Mouse (Mus musculus): Measurements from ENCODE around the gene Ptprh. TPM values are rescaled to one million over a fixed set of nuclear protein-coding genes. Genes with fewer than 3 reads are reported as not detected.
A peak's percentile ranks its signal among the peaks of the same experiment; 100 is the strongest.

The Ptprh gene
- total RNA-seq (2021), result not detected

DNA sequence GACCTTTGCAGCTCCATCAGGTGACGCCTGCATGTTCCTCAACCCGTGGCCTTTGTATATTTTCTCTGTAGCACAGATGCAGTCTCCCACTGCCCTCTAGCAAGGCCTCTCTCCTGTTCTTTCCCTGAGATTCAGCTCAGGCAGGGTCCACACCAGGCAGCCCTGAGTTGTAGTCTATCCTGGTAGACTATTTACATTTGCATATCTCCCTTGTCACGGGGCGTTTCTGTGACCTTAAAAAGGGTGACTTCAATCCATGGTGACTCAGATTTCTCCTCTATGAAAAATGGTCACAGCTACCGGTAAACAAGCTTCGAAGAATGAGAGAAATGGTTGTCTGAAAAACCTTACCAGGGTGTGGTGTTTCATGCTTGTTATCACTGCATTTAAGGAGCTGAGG, at the start of gene Ptprh:
Gene Ptprh (minus strand): TSS at position 169 of the 400 bp plus-strand sequence.
- intact Hi-C loops (cut with DNase I), result no loop called here
- DNase-seq, result no peak

DNA sequence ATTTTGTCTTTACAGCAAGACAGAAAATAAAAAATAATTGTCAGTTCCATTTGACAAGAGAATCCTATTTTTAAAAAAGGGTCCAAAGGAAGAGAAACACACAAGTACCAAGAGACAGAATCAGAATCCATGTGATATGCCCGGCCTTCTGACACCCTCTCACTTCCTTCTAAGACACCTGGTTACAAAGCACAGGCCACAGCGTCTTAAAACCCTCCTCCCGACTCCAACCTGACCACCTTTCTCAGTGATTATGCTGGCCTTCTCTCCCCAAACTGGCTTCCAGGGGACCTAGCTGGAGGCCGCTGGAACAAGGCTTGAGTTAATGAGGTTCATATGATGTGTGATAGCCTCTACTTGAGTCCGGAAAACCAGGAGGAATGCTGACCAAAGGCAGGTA, 49.5 kb upstream of the Ptprh start:
- DNase-seq, result no peak
- intact Hi-C loops (cut with DNase I), result loop anchor here (10.0 kb wide), 3 partner anchors 271 to 519 kb away; partner anchors contain the start of genes Fiz1, Gm44973, Leng8 and Nat14

DNA sequence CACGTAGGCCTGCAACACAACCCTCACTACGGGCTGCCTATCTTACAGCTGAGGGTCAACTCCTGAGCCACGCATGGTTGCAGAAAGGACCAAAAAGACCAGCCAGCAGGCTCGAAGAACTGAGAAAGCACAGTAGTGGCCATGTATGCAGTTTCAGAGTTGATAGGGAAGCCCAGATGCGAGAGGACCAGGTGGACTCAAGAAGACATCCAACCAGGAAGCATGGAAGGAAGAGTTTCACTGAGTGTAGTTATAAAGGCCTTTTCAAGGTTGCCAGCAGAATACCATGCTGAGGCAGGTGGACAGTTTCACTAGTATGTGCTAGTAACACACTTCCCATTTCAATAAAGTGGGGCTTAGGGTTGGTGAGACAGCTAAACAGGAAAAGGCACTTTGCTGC, 48.9 kb upstream of the Ptprh start:
- intact Hi-C loops (cut with DNase I), result loop anchor here (10.0 kb wide), 3 partner anchors 272 to 518 kb away; partner anchors contain the start of genes Fiz1, Gm44973, Leng8 and Nat14
- no peak for DNase-seq

DNA sequence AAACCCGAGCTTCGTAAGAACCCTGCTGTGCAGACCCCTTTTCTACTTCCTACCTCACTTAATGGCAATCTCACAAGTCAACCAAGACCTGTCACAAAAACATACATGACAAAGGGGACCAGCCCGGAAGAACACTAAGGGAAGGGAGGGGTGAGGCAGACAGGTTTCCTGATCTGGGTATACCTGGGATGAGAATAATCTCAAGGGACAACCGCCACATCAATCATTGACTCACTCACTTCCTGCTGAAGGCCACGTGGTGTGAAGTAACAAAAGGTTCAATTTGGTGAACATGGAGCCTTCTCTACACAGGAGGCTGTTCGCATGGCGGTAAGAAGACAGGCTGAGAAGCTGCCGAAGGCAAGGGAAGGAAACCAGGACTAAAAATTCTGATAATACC, 47.7 kb upstream of the Ptprh start:
- DNase-seq, result no peak
- intact Hi-C loops (cut with DNase I), result loop anchor here (10.0 kb wide), 3 partner anchors 273 to 517 kb away; partner anchors contain the start of genes Fiz1, Gm44973, Leng8 and Nat14

DNA sequence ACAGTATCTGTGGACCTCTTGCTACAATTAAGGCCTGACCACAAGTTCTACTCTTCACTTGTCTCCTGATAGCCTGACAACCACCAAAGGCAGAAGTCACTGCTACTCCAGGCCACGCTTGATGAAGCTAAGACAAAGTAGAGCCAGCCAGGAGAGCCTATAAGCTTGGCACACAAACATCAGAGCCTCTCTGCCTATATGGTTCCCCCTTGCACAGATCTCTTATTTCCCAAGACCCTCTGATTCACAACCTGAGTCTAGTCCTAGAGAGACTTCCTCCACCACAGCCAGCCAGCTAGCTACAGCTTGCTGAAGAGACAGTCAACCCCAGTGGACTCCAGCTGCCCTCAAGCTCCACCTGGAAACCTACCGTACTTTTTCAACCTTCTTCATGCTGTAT, 44.2 kb upstream of the Ptprh start:
- intact Hi-C loops (cut with DNase I), result no loop called here
- no peak for DNase-seq

DNA sequence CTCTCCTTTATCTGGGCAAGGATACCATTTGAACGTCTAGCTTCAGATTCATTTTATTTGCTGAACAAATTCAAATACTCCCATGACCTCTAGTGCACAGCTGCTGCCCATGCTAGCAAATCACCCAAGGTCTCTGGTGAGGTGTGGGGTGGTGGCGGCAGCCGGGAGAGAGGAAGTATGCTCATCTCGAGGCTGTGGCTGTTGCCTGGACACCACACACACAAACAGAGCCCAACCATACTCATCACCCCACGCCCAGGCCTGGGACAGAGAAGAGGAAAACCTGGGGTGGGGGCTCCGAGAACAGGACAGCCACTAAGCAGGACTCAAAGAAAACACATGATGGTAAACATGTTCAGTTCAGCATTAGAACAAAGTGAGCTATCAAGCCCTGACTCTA, 43.5 kb upstream of the Ptprh start:
- DNase-seq, result peak; percentile 44 to 47
- intact Hi-C loops (cut with DNase I), result no loop called here

DNA sequence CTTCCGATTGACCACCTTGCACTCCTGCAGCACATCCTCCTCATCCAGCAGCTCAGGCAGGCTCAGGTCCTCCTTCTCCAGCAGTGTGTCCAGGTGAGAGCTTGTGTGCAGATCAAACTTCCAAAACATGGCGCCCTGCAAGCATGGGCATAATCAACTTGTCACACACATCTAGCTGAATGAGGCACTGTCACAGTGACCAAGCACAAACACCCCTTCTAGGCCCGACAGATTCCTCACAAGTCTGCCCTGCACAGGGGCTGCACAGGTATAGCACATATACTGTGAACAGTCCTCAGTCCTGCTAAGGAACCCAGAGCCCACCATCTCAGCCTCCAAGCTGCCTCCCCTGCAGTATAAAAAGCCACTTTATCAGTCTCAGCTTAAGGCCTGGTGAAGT, 43.0 kb upstream of the Ptprh start:
- intact Hi-C loops (cut with DNase I), result no loop called here
- no peak for DNase-seq

DNA sequence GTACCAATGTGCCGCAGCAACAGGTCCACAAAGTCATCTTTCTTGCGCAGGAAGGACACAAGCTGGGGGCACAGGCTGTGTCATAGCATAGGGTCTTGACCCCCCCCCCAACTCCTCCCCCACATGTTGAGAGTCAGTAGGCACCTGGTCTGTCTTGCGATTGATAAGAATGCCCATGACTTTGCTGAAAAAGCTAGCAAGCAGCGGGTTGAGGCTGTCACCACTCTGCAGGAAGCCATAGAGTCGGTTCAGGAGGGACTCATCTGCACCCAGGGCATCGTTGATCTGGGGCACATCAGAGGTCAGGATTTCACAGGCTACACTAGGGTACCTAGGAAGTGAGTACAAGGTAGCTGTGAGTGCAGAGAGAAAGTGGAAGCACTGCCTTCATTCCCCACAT, 39.4 kb upstream of the Ptprh start:
- DNase-seq, result no peak
- intact Hi-C loops (cut with DNase I), result no loop called here

DNA sequence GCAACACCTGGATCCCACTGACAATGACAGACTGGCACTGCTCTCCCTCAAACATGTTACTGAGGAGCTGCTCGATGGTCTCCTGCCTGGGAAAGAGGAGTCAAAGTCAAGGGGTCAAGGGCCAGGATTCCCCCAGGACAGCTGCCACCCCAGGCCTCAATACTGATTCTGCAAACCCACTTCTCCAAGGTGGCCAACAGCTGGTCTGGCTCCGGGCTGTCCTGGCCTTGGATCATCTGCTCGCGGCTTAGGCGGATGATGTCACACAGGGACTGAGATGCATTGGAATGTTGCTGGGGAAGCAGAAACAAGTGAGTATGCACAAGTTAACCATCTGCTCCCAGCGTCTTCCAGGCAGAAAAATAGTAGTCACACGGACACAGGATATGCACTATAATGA, 38.1 kb upstream of the Ptprh start:
- DNase-seq, result no peak
- intact Hi-C loops (cut with DNase I), result no loop called here

DNA sequence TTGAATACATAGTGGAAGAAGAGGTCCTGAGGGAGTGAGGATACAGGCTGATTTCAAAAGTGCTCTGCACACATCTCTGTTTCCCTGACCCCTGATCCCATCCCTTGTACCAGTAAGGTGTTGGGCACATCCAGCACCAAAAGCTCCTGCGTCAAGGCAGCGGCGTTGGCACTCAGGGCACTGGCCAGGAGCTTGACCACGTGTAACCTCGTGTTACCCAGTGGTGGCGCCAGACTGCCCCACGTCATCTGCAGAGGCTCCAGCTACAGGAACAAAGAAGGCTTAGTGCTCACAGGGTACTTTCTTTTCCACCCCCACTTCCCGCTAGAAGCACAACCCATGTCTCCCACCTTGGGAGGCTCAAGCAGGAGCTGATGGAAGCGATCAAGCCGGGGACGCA, 37.3 kb upstream of the Ptprh start:
- DNase-seq, result no peak
- intact Hi-C loops (cut with DNase I), result no loop called here

DNA sequence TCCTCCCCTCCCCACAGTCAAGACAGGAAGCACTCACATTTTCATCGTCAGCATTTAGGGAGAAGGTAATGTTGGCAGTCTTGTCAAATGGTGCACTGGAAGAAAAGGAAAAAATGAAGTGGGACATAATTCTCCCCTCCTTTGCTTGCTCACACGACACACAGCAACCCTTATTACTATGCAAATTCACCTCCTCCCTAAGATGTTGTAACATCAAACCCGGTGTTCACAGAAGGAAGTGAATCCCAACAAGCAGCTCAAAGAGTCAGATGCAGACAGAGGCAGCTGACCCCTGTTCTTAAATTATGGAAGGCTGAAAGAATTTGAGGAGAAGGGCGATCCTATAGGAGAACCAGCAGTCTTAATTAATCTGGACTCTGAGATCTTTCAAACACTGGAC, 32.3 kb upstream of the Ptprh start:
- DNase-seq, result no peak
- intact Hi-C loops (cut with DNase I), result no loop called here

DNA sequence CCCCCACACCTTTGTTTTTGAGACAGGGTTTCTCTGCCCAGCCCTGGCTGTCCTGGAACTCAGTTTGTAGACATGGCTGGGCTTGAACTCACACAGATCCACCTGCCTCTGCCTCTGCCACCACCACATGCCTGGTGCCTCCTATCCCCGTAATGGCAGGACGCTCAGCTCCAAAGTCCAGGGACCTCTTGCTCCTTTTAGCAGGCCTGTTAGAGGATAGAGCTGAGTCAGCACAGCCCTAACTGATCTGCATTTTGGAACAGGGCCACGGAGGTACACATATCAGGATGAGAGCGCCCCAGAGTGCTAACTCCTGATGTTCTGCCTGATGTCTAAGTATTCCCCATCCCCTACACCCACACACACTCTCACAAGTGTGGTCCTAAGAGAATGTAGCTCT, 27.2 kb upstream of the Ptprh start, which contains the start of gene Tmem86b:
Gene Tmem86b (minus strand): TSS at position 392 of the 400 bp plus-strand sequence.
- DNase-seq, result no peak
- intact Hi-C loops (cut with DNase I), result no loop called here

DNA sequence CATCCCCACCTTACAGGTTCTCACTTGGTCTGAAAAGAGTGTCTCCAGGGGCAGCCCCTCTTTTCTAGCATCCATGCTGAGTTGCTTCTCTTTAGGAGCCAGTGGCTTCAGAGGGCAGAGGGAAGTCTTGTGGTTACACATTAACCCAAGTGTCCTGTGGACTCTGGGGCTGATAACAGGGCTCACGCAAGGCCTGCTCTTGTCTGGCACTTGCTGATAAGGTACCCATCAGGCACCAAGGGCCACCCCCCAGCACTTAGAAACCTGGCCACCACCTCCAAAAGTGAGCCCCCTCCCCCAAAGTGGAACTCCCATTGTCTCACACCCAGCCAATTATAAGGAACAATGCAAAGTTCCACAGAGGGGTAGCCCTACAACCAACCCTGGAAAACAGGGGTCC, 26.4 kb upstream of the Ptprh start:
- intact Hi-C loops (cut with DNase I), result no loop called here
- DNase-seq, result no peak

DNA sequence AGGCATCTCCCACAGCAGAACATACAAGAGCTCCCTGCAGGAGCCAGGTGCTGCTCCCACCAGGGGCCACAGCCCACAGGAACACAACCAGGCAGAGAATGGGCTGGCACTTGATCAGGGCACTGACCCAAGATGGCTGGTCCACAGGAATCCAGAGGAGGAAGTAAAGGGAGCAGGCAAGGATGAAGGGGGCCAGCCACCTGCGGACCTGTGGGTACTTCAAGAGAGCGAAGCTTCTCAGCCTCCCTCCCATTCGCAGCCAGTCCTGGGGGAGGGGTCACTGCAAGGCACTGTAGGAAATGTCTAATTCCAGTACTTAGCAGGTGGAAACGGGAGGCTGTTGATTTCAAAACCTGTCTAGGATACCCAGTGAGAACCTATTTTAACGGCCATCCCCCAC, 25.7 kb upstream of the Ptprh start:
- DNase-seq, result no peak

DNA sequence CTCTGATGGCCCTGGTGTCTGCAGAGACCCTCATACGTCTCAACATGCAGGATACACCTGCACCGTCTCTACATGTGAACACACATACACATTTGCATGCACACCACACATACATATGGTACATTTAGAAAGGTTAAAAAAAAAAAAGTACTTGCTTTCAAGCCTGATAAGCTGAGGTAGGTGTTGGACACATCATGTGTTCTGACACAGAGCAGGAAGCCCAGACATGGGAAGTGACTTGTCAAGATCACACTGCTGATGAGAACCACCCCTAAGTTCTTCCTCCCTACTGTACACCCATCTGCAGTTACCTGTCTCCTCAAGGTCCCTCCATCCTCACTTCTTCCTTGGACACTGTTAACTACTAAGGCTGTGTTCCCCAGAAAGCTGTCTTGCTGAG, 22.1 kb upstream of the Ptprh start:
- intact Hi-C loops (cut with DNase I), result loop anchor here (2.0 to 10.0 kb wide), 2 partner anchors 181 to 319 kb away; no protein-coding TSS in a partner anchor
- DNase-seq, result no peak

More for the DNA sequence above, 25.7 kb upstream of the Ptprh start:
- intact Hi-C loops (cut with DNase I), result loop anchor here (10.0 kb wide), 1 partner anchor 315 kb away; no protein-coding TSS in a partner anchor

DNA sequence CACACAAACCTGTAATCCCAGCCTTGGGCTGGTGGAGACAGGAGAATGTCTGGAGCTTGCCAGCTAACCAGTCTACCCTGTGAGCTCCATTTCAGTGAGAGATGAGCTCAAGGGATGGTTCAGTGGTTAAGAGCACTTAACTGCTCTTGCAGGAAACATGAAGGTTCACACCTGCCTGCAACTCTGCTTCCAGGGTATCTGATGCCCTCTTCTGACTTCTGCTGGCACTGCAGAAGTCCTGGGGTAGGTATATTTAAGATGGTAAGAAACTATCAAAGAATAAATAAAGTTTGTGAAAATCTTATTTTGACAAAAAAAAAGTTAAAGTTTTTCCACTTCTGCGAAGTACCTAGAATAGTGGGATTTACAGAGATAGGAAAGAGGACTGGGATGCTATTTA, 20.5 kb upstream of the Ptprh start:
- intact Hi-C loops (cut with DNase I), result loop anchor here (2.0 to 10.0 kb wide), 3 partner anchors 168 to 320 kb away; partner anchors contain the start of gene Rpl28
- DNase-seq, result no peak

DNA sequence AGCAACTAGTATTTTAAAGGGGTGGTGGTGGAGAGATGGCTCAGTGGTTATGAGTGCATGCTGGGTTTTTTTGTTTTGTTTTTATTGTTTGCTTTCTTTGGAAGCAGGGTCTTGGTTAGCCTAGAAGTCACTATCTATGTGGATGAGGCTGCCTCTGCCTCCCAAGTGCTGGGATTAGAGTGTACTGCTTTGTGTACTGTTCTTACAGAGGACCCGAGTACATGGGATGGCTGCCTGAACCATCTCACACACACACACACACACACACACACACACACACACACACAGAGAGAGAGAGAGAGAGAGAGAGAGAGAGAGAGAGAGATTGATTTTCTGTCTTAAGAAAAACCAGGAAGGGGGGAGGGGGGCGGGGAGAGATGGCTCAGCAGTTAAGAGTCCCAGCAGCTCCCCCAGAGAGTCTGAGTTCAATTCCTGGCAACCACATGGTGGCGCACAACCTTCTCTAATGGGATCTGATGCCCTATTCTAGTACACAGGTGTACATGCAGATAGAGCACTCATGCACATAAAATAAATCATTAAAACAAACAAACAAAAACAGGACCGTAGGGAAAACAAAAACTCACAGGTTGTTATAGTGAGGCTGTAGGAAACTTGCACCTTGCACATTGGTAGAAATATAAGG, 19.8 kb upstream of the Ptprh start:
- peak; percentile 29 to 62 for DNase-seq
- intact Hi-C loops (cut with DNase I), result loop anchor here (2.0 to 10.0 kb wide), 3 partner anchors 169 to 321 kb away; partner anchors contain the start of gene Rpl28

DNA sequence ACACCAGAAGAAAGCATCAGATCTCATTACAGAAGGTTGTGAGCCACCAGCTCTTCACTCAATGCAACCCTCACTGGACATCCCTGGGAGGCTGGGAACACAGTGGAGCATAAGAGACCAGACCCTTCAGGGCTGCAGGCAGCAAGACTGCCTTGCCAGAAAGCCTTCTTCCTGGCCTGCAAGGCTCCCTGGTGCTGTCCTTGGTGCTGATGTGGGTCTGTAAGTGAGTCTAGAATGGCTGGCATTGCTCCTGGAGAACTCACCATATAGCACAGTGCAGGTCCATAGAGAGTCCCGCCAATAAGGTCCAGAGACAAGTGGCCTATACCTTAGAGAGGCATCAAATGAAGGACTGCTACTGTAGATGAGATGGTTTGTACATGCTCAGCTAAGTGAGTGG, 16.1 kb upstream of the Ptprh start:
- peak in 1 of 2 experiments; percentile 30 for DNase-seq
- intact Hi-C loops (cut with DNase I), result loop anchor here (5.0 to 10.0 kb wide), 2 partner anchors 172 to 325 kb away; partner anchors contain the start of gene Rpl28

DNA sequence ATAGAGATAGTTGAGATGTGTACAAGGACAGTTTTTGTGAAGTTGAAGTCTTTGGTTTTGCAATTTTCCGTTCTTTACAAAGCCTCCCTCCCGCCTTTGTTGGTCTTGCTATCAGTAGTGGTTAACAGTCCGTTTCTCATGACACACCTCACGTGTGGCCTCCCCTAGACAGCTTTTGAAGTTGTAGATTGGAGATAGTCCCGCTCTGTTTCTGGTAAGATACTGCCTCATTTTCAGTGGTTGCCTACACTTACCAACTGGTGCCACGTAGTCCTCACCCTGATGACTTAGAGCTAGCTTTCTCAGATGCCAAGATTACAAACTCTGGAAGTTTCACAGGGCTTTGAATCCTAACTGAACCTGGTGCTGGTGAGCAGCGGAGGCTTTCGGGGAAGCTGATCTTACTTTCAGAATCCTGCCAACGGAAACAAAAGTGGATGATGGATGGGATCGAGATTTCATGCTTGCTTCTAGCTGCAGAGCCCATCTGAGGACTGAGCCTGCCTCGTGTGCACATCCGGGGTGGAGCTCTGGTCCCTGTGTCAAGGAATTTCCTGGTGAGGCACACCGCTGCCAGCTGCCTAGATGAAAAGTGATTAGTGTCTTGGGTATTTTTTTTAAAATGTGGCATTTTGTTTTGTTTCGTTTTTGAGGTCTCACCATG, 10.0 kb upstream of the Ptprh start:
- intact Hi-C loops (cut with DNase I), result no loop called here
- no peak for DNase-seq

DNA sequence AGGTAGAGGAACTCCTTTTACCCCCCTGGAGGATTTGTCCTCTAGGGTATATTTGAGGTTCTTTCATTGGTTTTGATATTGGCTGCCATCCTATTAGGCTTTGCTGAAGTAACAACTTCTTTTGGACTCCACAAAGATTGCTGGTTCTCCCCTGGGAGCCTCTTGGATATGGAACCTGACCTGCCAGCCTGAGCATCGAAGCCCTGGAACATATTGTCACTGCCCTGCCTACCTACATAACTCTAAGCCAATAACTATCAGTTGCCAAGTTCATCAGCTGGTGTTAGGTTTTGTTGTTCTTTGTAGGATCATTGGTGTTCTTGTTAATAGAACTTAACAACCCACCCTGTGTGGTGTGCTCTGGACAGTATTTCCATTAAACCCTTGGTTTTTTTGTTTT, 9.1 kb upstream of the Ptprh start:
- intact Hi-C loops (cut with DNase I), result no loop called here
- DNase-seq, result no peak

DNA sequence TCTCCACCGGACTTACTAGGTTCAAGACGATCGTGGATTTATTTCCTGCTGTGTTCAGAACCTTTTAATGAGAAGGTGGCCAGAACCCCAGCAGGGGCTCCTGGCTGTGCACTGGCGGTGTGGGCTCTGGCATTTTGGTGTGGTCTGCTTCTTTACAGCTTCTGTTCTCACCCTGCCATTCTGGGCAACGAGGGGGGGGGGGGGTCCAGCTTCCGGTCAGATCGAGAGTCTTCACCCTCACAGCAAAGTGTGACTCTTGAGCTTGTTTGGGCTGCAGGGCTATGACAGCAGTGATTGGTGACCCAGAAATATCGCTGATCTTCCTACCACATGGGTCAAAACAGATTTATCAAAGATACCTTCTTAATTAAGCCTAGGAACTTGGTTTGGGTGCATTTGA, 8.5 kb upstream of the Ptprh start:
- intact Hi-C loops (cut with DNase I), result no loop called here
- no peak for DNase-seq

DNA sequence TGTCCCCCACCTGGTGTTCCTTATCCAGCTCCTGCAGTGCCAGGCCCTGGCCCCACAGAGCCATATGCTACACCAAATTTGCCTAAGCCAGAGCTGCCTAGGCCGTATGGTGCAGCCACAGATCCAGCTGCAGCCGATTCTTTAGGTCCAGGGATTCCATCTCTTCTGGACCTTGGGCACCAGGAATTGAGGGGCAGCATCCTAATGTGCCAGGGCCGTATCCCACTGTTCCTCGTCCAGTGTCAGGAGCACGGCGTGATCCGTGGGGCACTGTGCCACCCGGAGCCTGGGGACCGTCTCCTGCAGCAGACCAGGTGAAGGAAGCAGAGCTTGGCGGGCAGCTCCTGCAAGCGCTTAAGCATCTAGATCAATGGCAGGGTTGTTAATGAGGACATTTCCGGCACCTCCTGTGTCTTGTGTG, 8.1 kb upstream of the Ptprh start:
- DNase-seq, result no peak
- intact Hi-C loops (cut with DNase I), result no loop called here
